ENCODE assay signal across 8 mouse cellular contexts in genomic region chr13:98891443-98891842, GRCm38 (mm10). TPM values are rescaled to one million over a fixed set of nuclear protein-coding genes. Genes with fewer than 3 reads are reported as not detected.
DNase-seq lines count a peak whose midpoint lies in the region; ATAC-seq and TF ChIP-seq lines count a peak whose summit lies in the region.

No protein-coding gene starts in this region.

- peak overlapping the region; percentile 87 for H3K27ac ChIP-seq in heart, adult 2 months
- H3K27ac ChIP-seq in heart, postnatal 0 days (ENCODE audit: low read depth) = peak overlapping the region; percentile 98; the same call in 1 of the 2 replicates
- H3K27ac ChIP-seq in liver, embryonic 16.5 days (ENCODE audit: low read length) = no peak overlapping the region

- 20% methylated on average over 8 of the region's 8 CpGs for WGBS in heart, adult 2 months
- 27% methylated on average over 8 of the region's 8 CpGs for WGBS in heart, postnatal 0 days
- WGBS in liver, embryonic 16.5 days (ENCODE audit: insufficient replicate concordance) = 31% methylated on average over 8 of the region's 8 CpGs

- TF ChIP-seq CTCF in heart, adult 2 months (IDR thresholded peaks at IDR 0.05) = no peak
- TF ChIP-seq CTCF in E14TG2a.4 (conservative IDR thresholded peaks at IDR 0.05; ENCODE audit: low read length) = no peak
- no peak for TF ChIP-seq CTCF in heart, postnatal 0 days (IDR thresholded peaks at IDR 0.05; ENCODE audit: low read depth)

- intact Hi-C loops in heart, adult 2 months (cut with DNase I) = loop anchor here (2.0 kb wide), 1 partner anchor 33 kb away; no protein-coding TSS in a partner anchor
- intact Hi-C loops in heart, postnatal 10 days (cut with DNase I) = loop anchor here (2.0 kb wide), 1 partner anchor 33 kb away; no protein-coding TSS in a partner anchor

- no peak for TF ChIP-seq EP300 in heart, adult 2 months (IDR thresholded peaks at IDR 0.05; ENCODE audit: insufficient read depth, low read depth, low read length)
- TF ChIP-seq EP300 in heart, postnatal 0 days (IDR thresholded peaks at IDR 0.05; ENCODE audit: low read depth) = no peak

- DNase-seq in heart, adult 2 months = no peak
- no peak for DNase-seq in heart, postnatal 10 days
- DNase-seq in heart, postnatal 0 days (ENCODE audit: low spot score) = no peak
- DNase-seq in Muller cell, postnatal 12 days (ENCODE audit: inconsistent ontology term) = no peak
- DNase-seq in spleen, postnatal 4 days (ENCODE audit: low spot score in 2 of 2) = no peak

- peak overlapping the region; percentile 75 for H3K4me3 ChIP-seq in heart, adult 2 months
- H3K4me3 ChIP-seq in E14TG2a.4 (replicated peaks; ENCODE audit: low read length) = peak overlapping the region; percentile 86
- H3K4me3 ChIP-seq in heart, postnatal 0 days (ENCODE audit: low read depth, low read length) = peak overlapping the region; percentile 86
- H3K4me3 ChIP-seq in liver, embryonic 16.5 days (ENCODE audit: low read depth, low read length) = peak overlapping the region; percentile 88; the same call in 1 of the 2 replicates

- TF ChIP-seq POLR2A in heart, adult 2 months (IDR thresholded peaks at IDR 0.05; ENCODE audit: insufficient read depth, low read depth, low read length) = no peak

- H3K9me3 ChIP-seq in E14TG2a.4 (ENCODE audit: low read length) = no peaks in the 10 kb centered on the region
- no peaks in the 10 kb centered on the region for H3K9me3 ChIP-seq in heart, postnatal 0 days (replicated peaks; ENCODE audit: control insufficient read depth, low read length)
- no peaks in the 10 kb centered on the region for H3K9me3 ChIP-seq in liver, embryonic 16.5 days (replicated peaks; ENCODE audit: control insufficient read depth, low read length)

- ATAC-seq in heart, postnatal 0 days (ENCODE audit: insufficient read depth, low read depth) = no peak
- ATAC-seq in liver, embryonic 16.5 days (ENCODE audit: low read depth) = no peak
- ATAC-seq in inflammation-experienced regulatory T-cells, adult 6 months = no peak

- no peak overlapping the region for H3K9ac ChIP-seq in heart, adult 2 months (ENCODE audit: low read depth, low read length)
- H3K9ac ChIP-seq in heart, postnatal 0 days (replicated peaks; ENCODE audit: low read depth, low read length) = peak overlapping the region; percentile 87; the same call in 1 of the 2 replicates
- peak overlapping the region; percentile 33; the same call in 1 of the 2 replicates for H3K9ac ChIP-seq in liver, embryonic 16.5 days (ENCODE audit: low read depth, low read length)

- H3K4me1 ChIP-seq in heart, adult 2 months (ENCODE audit: control insufficient read depth, insufficient read depth, low read length) = peaks cover 12% of the 10 kb centered on the region
- peaks cover 33% of the 10 kb centered on the region for H3K4me1 ChIP-seq in E14TG2a.4 (replicated peaks; ENCODE audit: low read depth, low read length)
- peaks cover 16% of the 10 kb centered on the region for H3K4me1 ChIP-seq in heart, postnatal 0 days (ENCODE audit: control insufficient read depth, insufficient read depth)
- H3K4me1 ChIP-seq in liver, embryonic 16.5 days (ENCODE audit: control insufficient read depth, low read depth, low read length) = peaks cover 38% of the 10 kb centered on the region

- H3K4me2 ChIP-seq in heart, postnatal 0 days (ENCODE audit: low read depth, low read length) = peak overlapping the region; percentile 80
- H3K4me2 ChIP-seq in liver, embryonic 16.5 days (ENCODE audit: low read depth, low read length) = peak overlapping the region; percentile 94

- peaks cover 15% of the 10 kb centered on the region for H3K36me3 ChIP-seq in heart, adult 2 months (ENCODE audit: control insufficient read depth, insufficient read depth, low read length)
- H3K36me3 ChIP-seq in E14TG2a.4 (ENCODE audit: insufficient read depth, low read length) = peaks cover 25% of the 10 kb centered on the region
- H3K36me3 ChIP-seq in heart, postnatal 0 days (replicated peaks; ENCODE audit: control insufficient read depth, insufficient read depth, low read length) = peaks cover 12% of the 10 kb centered on the region
- H3K36me3 ChIP-seq in liver, embryonic 16.5 days (ENCODE audit: control insufficient read depth, insufficient read depth) = 0 out of 2 replicates have a peak, but pooled peaks cover 3% of the 10 kb centered on the region

- peaks cover 10% of the 10 kb centered on the region for H3K79me2 ChIP-seq in heart, adult 2 months (replicated peaks; ENCODE audit: control insufficient read depth, insufficient read depth, low read length)

- H3K27me3 ChIP-seq in heart, adult 2 months (ENCODE audit: control insufficient read depth, insufficient read depth, low read length) = no peaks in the 10 kb centered on the region
- H3K27me3 ChIP-seq in E14TG2a.4 (ENCODE audit: insufficient read depth, low read length) = no peaks in the 10 kb centered on the region
- no peaks in the 10 kb centered on the region for H3K27me3 ChIP-seq in heart, postnatal 0 days (ENCODE audit: control insufficient read depth, insufficient read depth, low read length)
- H3K27me3 ChIP-seq in liver, embryonic 16.5 days (ENCODE audit: control insufficient read depth, insufficient read depth, low read depth, low read length) = no peaks in the 10 kb centered on the region

RNA-seq across cellular contexts. Expression of gene Tnpo1, which starts 34.7 kb away (rescaled TPM):
- total RNA-seq in heart, adult 2 months (2021) = 10 to 100 TPM; 58.9 to 60.4 TPM
- 16.1 and 31.2 TPM in 2 replicates for polyA plus RNA-seq in heart, adult 2 months (2012; rRNA removed)
- total RNA-seq in heart, postnatal 10 days (2021) = 10 to 100 TPM; 87.6 to 90.6 TPM
- 55.7 and 63.4 TPM in 2 replicates for total RNA-seq in heart, postnatal 0 days (2014; rRNA removed; ENCODE audit: low replicate concordance)
- polyA plus RNA-seq in heart, postnatal 0 days (2015; fragmentation: Nextera tagmentation; extraction: Ambion mirVana) = 20.5 and 22.6 TPM in 2 replicates
- polyA plus RNA-seq in liver, embryonic 16.5 days (2015; fragmentation: Nextera tagmentation; extraction: Ambion mirVana) = 18.1 and 20.9 TPM in 2 replicates
- 10 to 100 TPM; 24.5 to 35.9 (median 35.5) TPM for polyA plus RNA-seq in inflammation-experienced regulatory T-cells, adult 6 months (2017; shearing (Covaris generic))
